Mouse (Mus musculus) limb, embryonic 10.5 days (tissue): ENCODE results near the gene Il31ra. TPM values are rescaled to one million over a fixed set of nuclear protein-coding genes. Genes with fewer than 3 reads are reported as not detected.
A peak's percentile ranks its signal among the peaks of the same experiment; 100 is the strongest.

Source experiments
- DNase-seq: peaks from one replicate; pipeline ENCODE4 v3.0.0-alpha.2; 2017; ENCODE audit warnings: low spot score
- H3K27ac ChIP-seq: fragments of 300-500 bp; sonication (generic); 2 replicates; pipeline ENCODE4 v1.5.1; 2016; ENCODE audit warnings: mild to moderate bottlenecking
- H3K27me3 ChIP-seq: fragments of 300-500 bp; sonication (generic); 2 replicates; pipeline ENCODE4 v1.6.1; 2016; ENCODE audit warnings: low read depth, mild to moderate bottlenecking; ENCODE audit not compliant: poor library complexity, severe bottlenecking
- H3K36me3 ChIP-seq: fragments of 300-500 bp; sonication (generic); 2 replicates; pipeline ENCODE4 v1.6.1; 2016; ENCODE audit warnings: mild to moderate bottlenecking, moderate library complexity
- H3K4me1 ChIP-seq: fragments of 300-500 bp; sonication (generic); 2 replicates; pipeline ENCODE4 v1.6.1; 2016
- H3K4me3 ChIP-seq: fragments of 300-500 bp; sonication (generic); 2 replicates; pipeline ENCODE4 v1.5.1; 2016; ENCODE audit warnings: mild to moderate bottlenecking, moderate library complexity
- H3K9me3 ChIP-seq: fragments of 300-500 bp; sonication (generic); replicated peaks from 2 replicates; pipeline ENCODE4 v1.6.1; 2016; ENCODE audit warnings: mild to moderate bottlenecking
- WGBS: fragments of 180-500 bp; shearing (Covaris S2); methylation state at CpG from one replicate; pipeline ENCODE4 v1.1.7; 2016; 5-methylcytosine and 5-hydroxymethylcytosine counted together
- polyA plus RNA-seq: library from polyadenylated mRNA; unstranded; fragments of >200 nt; fragmentation: Nextera tagmentation; extraction: Ambion mirVana; gene quantifications from 2 replicates; pipeline ENCODE4 v1.2.1, GENCODE M21; 2016

Gene Il31ra
- polyA plus RNA-seq, 1 experiment from 2014 or later: 0.14 TPM

DNA sequence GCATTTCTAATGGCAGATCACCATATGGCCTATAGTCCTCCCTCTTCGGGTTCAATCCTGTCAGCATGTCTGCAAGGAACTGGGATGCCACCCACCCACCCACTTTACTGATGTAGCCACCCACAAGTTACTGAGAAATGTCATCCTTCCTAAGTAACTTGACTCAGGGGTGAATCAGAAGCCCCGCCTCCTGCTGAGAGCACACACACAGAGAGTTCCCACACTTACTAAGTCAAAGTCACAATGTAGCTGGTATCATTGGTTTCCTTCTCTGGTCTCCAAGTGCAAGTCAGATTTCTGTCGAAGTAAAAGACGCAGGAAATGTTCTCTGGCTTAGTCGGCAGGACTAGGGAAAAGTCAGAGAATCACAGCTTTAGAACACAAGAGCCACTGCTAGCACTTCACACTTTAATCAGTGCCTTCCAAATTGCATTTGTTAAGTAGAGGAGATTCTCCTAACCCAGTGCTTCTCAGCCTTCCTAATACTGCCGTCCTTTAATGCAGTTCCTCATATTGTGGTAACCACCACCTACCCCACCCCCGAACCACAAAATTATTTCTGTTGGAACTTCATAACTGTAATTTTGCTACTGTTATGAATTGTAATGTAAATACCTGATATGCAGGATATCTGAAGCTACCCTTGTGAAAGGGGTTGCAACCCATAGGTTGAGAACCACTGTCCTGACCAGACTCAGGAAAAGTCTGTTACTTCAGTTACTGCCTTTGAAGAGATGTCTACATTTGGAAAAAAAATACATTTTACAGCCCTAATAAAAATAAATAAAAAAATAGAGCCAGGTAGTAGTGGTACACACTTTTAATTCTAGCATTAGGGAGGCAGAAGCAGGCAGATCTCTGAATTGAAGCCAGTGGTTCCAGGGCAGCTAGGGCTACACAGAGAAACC is 42.3 kb downstream of the Il31ra start:
- no peaks in the 10 kb centered on the region for H3K27me3 ChIP-seq
- H3K9me3 ChIP-seq: no peaks in the 10 kb centered on the region
- H3K36me3 ChIP-seq: no peaks in the 10 kb centered on the region
- H3K27ac ChIP-seq: no peak overlapping the region
- DNase-seq: no peak
- H3K4me1 ChIP-seq: no peaks in the 10 kb centered on the region
- H3K4me3 ChIP-seq: no peak overlapping the region
- WGBS: 77% methylated on average over 7 of the region's 7 CpGs

DNA sequence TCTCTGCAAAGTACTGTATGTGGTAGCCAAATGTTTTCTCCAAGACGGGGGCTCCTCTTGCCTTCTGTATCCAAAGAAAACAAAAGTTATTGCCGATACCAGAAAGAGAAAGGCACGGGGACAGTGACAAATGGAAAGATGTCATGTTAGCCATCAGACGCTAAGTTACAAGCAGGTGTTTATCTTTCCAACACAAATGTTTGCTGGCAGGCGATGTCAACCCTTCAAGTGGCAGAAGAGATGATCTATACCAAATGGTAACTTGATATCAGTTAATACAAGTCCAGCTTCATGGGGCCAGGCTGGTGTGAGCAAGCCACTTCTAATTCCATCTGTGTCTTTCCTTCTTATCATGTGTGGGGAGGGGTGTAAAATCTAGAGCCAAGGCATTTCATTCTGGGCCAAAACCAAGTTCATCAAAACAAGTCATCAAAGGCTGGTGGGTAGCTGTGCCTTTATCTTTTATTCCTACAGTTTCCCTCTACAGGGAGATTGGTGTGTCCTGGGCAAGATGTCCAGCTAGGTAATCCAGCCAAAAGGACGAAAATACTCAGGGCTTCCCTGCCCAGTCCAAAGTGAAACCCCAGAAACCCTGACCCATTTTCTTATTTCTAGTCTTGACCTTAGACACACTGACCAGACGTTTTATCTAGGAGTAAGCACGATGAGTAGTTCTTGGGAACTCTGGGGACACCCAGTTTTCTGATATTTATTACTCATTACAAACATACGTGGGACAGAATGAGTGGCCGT is 52.8 kb downstream of the Il31ra start:
- H3K36me3 ChIP-seq: no peaks in the 10 kb centered on the region
- H3K27ac ChIP-seq: no peak overlapping the region
- no peak for DNase-seq
- no peak overlapping the region for H3K4me3 ChIP-seq
- no peaks in the 10 kb centered on the region for H3K9me3 ChIP-seq
- no peaks in the 10 kb centered on the region for H3K4me1 ChIP-seq
- no peaks in the 10 kb centered on the region for H3K27me3 ChIP-seq
- WGBS: 82% methylated on average over 10 of the region's 10 CpGs

DNA sequence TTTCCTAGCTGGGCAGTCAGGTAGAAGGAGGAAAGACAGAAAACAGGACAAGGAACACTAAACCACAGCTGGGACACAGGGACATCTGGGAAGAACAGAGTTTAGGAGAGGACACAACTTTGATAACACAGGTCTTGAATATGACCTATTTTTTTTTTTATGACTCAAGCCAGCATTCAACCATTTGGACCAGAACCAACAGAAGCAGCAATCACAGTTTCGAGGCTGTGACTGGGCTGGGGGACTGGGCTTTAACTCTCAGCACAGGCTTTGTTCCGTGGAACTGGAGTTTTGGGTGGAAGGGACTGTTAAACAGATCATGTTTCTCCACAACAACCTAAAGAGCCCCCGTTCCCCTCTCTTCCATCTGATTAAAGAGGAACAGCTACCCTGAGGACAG is 53.5 kb downstream of the Il31ra start:
- H3K36me3 ChIP-seq: no peaks in the 10 kb centered on the region
- no peaks in the 10 kb centered on the region for H3K27me3 ChIP-seq
- DNase-seq: no peak
- 0 out of 2 replicates have a peak, but pooled peaks cover 5% of the 10 kb centered on the region for H3K4me1 ChIP-seq
- no peak overlapping the region for H3K27ac ChIP-seq
- WGBS: 60% methylated on average over 3 of the region's 3 CpGs
- no peaks in the 10 kb centered on the region for H3K9me3 ChIP-seq
- no peak overlapping the region for H3K4me3 ChIP-seq

DNA sequence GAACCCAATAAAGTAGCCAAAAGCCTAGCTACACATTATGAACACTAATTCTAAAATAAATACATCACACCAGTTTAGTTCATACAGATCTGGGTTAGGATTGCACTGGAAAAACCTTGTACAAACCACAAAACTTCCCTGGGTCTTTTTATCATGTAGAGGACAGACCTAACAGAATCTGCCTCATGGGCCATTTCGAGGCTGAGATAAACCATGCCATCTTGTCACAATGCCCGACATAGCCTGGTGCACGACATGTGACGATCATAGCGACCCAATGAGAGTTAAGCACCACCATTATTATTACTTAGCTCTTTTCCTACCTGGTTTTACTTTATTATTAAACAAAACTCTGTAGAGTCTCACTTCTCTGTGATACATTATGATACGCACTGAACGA is 57.1 kb downstream of the Il31ra start:
- no peaks in the 10 kb centered on the region for H3K36me3 ChIP-seq
- no peak overlapping the region for H3K27ac ChIP-seq
- H3K27me3 ChIP-seq: no peaks in the 10 kb centered on the region
- no peak for DNase-seq
- no peaks in the 10 kb centered on the region for H3K9me3 ChIP-seq
- H3K4me3 ChIP-seq: no peak overlapping the region
- 94% methylated on average over 7 of the region's 7 CpGs for WGBS
- peaks cover 9% of the 10 kb centered on the region; the same call in 1 of the 2 replicates for H3K4me1 ChIP-seq

DNA sequence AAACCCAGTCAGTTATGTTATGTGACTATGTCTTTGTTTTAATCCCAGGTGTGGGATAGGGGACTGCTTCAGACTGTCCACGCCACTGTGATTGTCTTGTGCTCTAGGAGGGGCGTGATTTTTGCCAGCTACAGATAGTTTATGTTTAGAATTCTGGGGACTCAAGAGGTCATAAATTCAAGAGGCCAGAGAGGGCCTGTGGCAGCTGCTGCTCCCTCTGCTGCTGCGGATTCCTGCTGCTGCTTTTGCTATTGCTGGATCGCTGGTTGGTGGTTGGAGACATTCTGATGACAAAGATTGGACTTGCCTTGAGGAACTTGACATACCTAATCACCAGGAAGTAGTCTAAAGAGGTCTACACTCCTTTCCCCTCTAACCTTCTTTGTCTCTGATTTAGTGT is 57.5 kb downstream of the Il31ra start:
- 59% methylated on average over 4 of the region's 4 CpGs for WGBS
- Histone ChIP-seq H3K4me3 (no peak overlapping the region), H3K27ac (no peak overlapping the region), H3K36me3 (no peaks in the 10 kb centered on the region), H3K9me3 (no peaks in the 10 kb centered on the region), H3K4me1 (peaks cover 9% of the 10 kb centered on the region; the same call in 1 of the 2 replicates), H3K27me3 (no peaks in the 10 kb centered on the region)
- no peak for DNase-seq

DNA sequence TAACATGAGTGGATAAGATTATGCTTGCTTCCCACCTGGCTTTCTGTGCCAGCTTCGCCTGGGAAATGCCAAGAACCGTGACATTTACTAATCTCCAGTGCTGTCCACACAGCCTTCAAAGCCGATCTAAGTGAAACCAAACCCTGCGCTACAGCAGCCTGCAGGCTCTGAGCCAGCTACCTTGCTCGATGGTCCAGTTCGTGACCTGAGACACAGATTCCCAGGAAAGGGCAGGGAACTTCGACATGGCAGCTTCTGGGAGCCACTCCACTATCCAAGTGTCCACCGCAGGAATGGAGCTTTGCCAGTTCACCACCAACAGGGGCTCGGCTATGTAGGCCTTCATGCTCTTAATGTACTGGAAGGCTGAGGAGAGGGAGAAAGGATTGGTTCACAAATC is 60.6 kb downstream of the Il31ra start:
- no peak overlapping the region for H3K27ac ChIP-seq
- DNase-seq: no peak
- 69% methylated on average over 9 of the region's 9 CpGs for WGBS

DNA sequence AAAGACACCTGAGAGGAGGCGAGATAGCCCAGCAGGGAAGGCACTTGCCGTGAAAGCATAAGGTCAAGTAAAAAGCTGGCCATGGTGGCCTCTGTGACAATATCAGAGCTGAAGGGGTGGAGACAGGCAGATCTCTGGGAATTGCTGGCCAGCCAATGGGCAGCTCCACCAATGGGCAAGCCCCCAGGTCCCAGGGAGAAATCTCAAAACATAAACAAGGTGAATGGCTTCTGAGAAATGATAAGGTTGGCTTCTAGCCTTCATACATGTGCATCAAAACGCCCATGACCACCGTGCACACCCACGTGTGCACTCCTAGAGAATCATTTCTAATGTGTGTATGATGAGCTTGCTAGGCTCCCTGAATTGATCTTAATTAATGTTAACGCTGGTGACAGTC is 61.9 kb downstream of the Il31ra start:
- Histone ChIP-seq H3K4me3 (no peak overlapping the region), H3K9me3 (no peaks in the 10 kb centered on the region), H3K27me3 (no peaks in the 10 kb centered on the region), H3K36me3 (no peaks in the 10 kb centered on the region), H3K27ac (no peak overlapping the region), H3K4me1 (peaks cover 9% of the 10 kb centered on the region; the same call in 1 of the 2 replicates)
- no peak for DNase-seq
- WGBS: 87% methylated on average over 6 of the region's 6 CpGs

More for the DNA sequence above, 60.6 kb downstream of the Il31ra start:
- peaks cover 9% of the 10 kb centered on the region; the same call in 1 of the 2 replicates for H3K4me1 ChIP-seq
- no peaks in the 10 kb centered on the region for H3K27me3 ChIP-seq
- no peak overlapping the region for H3K4me3 ChIP-seq
- H3K9me3 ChIP-seq: no peaks in the 10 kb centered on the region
- no peaks in the 10 kb centered on the region for H3K36me3 ChIP-seq

DNA sequence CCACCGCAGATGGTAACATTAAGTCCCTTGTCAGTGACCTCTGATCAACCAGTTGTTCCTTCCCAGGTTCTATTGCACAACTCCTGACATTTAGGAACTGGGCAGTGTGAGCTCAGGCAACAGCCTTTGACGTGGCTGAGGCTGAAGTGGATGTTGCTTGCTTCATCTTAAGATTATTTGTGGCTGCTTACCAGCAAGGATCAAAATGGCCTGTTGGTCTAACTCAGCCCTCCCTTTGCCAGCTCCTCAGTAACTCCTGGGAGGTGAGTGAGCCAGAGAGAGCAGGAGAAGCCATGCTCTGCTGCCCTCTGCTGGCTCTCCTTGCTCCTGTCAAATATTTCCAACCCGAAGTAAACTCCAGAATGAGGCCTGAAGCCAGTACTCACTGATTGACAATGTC is 64.3 kb downstream of the Il31ra start:
- WGBS: 42% methylated on average over 3 of the region's 3 CpGs
- DNase-seq: peak; percentile 81
- Histone ChIP-seq H3K27ac (no peak overlapping the region), H3K4me3 (no peak overlapping the region), H3K4me1 (peaks cover 4% of the 10 kb centered on the region; the same call in 1 of the 2 replicates), H3K9me3 (no peaks in the 10 kb centered on the region), H3K36me3 (no peaks in the 10 kb centered on the region), H3K27me3 (no peaks in the 10 kb centered on the region)

DNA sequence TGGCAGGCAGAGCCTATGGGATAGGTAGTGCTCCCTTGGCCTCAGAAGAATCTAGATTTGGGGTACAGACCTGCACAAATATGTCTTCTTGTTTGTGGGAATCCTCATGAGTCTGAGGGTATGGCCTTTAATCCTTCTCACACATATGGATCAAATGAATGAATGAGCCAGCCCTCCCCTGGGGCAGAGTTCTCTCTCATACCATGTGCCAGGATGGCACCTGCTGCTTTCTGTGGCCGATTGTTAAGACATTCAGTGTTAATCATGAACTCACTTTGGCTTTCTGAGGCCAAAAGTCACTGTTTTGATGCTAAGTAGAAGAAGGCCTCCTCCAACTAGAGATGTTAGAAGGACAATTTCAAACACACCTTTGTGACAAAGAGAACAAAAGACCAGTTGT is 67.0 kb downstream of the Il31ra start:
- no peak overlapping the region for H3K27ac ChIP-seq
- no peaks in the 10 kb centered on the region for H3K9me3 ChIP-seq
- 62% methylated on average over 1 of the region's 1 CpGs for WGBS
- no peaks in the 10 kb centered on the region for H3K36me3 ChIP-seq
- H3K4me1 ChIP-seq: no peaks in the 10 kb centered on the region
- no peak for DNase-seq
- H3K27me3 ChIP-seq: no peaks in the 10 kb centered on the region
- no peak overlapping the region for H3K4me3 ChIP-seq

DNA sequence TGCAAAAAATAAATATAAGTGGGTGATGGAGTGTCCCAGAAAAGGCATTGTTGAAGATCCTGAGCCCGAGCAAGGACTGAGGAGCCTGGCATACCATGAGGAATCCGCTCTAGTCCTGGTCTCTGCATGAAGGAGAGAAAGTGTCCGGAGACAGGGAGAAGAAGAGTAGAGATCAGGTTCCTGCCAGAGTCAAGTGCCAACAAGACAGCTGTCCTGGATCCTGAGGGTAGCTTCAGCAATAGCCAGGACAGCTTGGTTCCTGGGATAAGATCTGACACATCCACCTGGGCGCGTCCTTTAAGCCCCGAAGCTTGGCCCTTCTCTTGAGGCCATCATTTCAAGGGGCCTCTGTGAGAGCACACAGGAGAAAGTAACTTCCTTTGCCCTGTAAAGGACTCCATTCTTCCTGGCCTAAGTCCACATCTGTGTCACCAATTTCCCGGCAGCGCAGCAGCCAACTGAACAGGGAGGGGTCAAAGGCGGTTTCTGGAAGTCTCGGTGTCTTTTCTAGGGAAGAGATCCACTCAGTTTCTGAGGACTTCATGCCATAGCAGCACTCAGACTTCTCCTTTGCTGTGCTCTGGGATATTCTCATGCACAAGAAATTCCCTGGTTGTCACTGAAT is 70.7 kb downstream of the Il31ra start:
- DNase-seq: no peak
- no peaks in the 10 kb centered on the region for H3K9me3 ChIP-seq
- no peaks in the 10 kb centered on the region for H3K36me3 ChIP-seq
- no peak overlapping the region for H3K27ac ChIP-seq
- H3K4me1 ChIP-seq: no peaks in the 10 kb centered on the region
- 92% methylated on average over 10 of the region's 10 CpGs for WGBS
- no peak overlapping the region for H3K4me3 ChIP-seq
- H3K27me3 ChIP-seq: no peaks in the 10 kb centered on the region

DNA sequence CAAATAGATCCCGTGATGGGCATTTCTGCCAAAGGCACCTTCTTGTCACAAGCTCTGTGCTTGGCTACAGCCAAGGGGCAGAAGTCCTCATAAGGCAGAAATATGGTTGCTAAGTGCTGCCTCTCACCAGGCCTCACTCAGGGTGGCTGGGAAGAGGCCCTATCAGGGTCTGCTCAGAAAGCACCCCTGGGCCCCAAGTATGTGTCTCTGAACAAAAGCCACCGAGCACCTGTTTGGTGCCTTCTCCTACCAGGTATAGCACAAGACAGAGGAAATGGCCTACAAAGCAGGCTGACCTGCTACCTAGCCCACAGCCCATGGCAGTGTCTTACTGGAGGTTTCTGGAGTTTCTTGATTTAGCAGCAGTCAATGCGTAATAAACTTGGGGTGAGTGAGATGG is 71.3 kb downstream of the Il31ra start:
- Histone ChIP-seq H3K4me3 (no peak overlapping the region), H3K27me3 (no peaks in the 10 kb centered on the region), H3K4me1 (no peaks in the 10 kb centered on the region), H3K36me3 (no peaks in the 10 kb centered on the region), H3K27ac (no peak overlapping the region), H3K9me3 (peaks cover 5% of the 10 kb centered on the region; the same call in 1 of the 2 replicates)
- WGBS: 95% methylated on average over 3 of the region's 3 CpGs
- no peak for DNase-seq

DNA sequence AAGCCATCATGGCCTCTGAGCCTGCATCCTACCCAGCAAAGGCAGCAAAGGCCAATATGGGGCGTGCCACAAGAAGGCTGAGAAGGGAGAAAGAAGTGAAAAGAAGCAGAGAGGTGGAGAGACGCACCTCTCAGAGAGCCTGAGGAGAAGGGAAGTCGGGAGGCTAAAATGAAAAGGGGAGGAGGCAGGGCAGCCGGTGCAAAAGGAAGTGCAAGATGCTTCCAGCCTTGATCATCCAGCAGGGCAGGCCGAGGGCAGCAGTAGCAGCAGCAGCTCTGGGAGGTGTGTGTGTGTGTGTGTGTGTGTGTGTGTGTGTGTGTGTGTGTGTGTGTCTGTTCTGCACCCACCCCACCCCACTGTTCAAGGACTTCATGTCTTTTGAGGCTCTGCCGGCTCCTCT is 71.9 kb downstream of the Il31ra start:
- no peak for DNase-seq
- Histone ChIP-seq H3K27me3 (no peaks in the 10 kb centered on the region), H3K4me1 (no peaks in the 10 kb centered on the region), H3K27ac (no peak overlapping the region), H3K4me3 (no peak overlapping the region), H3K36me3 (no peaks in the 10 kb centered on the region), H3K9me3 (peaks cover 7% of the 10 kb centered on the region; the same call in 1 of the 2 replicates)
- WGBS: 72% methylated on average over 6 of the region's 6 CpGs

DNA sequence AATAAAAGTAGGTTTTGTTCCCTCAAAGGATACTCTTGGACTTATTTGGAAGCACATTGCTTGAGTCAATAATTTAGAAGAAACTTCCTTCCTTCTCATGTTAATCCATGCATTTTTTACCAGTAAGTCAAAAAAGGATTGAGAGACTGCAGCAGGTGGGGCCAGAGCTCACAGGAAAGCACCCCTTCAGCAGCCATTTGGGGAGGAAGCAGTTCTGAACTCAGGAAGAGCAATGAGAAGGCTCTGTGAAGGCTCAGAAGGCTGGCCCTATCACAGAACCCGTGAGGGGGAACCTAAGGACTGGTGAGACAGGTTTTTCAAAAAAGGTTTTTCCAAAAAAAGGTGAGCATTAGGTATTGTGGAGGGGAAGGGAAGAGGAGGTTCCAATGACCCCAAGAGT is 79.6 kb downstream of the Il31ra start:
- DNase-seq: no peak
- H3K27ac ChIP-seq: no peak overlapping the region
- 61% methylated on average over 1 of the region's 1 CpGs for WGBS

More for the DNA sequence above, 79.6 kb downstream of the Il31ra start:
- Histone ChIP-seq H3K4me3 (no peak overlapping the region), H3K9me3 (peaks cover 7% of the 10 kb centered on the region; the same call in 1 of the 2 replicates), H3K36me3 (no peaks in the 10 kb centered on the region), H3K4me1 (no peaks in the 10 kb centered on the region), H3K27me3 (no peaks in the 10 kb centered on the region)
